Mouse (Mus musculus): ENCODE measurements at regions not wholly inside any gene's neighbourhood (a gene's known extent, or its start where the extent isn't known, plus 50 kb on each side); places are given as distances from the start of the nearest gene placed in this dataset.

- no peak for DNase-seq (ENCODE audit: low read depth, low spot score)
These were observed 118.4 kb downstream of the Barx2 start for GRCm38 (mm10) chr9:31794911-31795310.

GRCm38 (mm10) chr9:31775956-31776355, 137.3 kb downstream of the Barx2 start:
- no peak for DNase-seq (ENCODE audit: low read depth, low spot score)

GRCm38 (mm10) chr9:31765401-31765800, 147.9 kb downstream of the Barx2 start:
- no peak for DNase-seq (ENCODE audit: low read depth, low spot score)

- no peak for DNase-seq (ENCODE audit: low read depth, low spot score)
These were observed 155.2 kb downstream of the Barx2 start for GRCm38 (mm10) chr9:31757894-31758561.

GRCm38 (mm10) chr9:31730443-31730842, 182.8 kb downstream of the Barx2 start:
- DNase-seq (ENCODE audit: low read depth, low spot score): no peak

- no peak for DNase-seq (ENCODE audit: low read depth, low spot score)
These were observed 194.0 kb downstream of the Barx2 start for GRCm38 (mm10) chr9:31719309-31719708.

GRCm38 (mm10) chr9:31710022-31710421, 203.2 kb downstream of the Barx2 start:
- DNase-seq (ENCODE audit: low read depth, low spot score): no peak

GRCm38 (mm10) chr9:31706688-31707087, 206.6 kb downstream of the Barx2 start:
- DNase-seq (ENCODE audit: low read depth, low spot score): no peak

- no peak for DNase-seq (ENCODE audit: low read depth, low spot score)
These were observed 222.3 kb downstream of the Barx2 start for GRCm38 (mm10) chr9:31690921-31691475.

- no peak for DNase-seq (ENCODE audit: low read depth, low spot score)
These were observed 224.1 kb upstream of the Tmem45b start for GRCm38 (mm10) chr9:31688398-31688705.

- DNase-seq (ENCODE audit: low read depth, low spot score): no peak
These were observed 223.6 kb upstream of the Tmem45b start for GRCm38 (mm10) chr9:31687686-31688397.

GRCm38 (mm10) chr9:31686466-31686865, 222.2 kb upstream of the Tmem45b start:
- no peak for DNase-seq (ENCODE audit: low read depth, low spot score)

- no peak for DNase-seq (ENCODE audit: low read depth, low spot score)
These were observed 220.5 kb upstream of the Tmem45b start for GRCm38 (mm10) chr9:31684812-31685188.

GRCm38 (mm10) chr9:31684099-31684811, 220.0 kb upstream of the Tmem45b start:
- DNase-seq (ENCODE audit: low read depth, low spot score): no peak

- DNase-seq (ENCODE audit: low read depth, low spot score): no peak
These were observed 219.2 kb upstream of the Tmem45b start for GRCm38 (mm10) chr9:31683302-31684081.

GRCm38 (mm10) chr9:31682893-31683292, 218.6 kb upstream of the Tmem45b start:
- DNase-seq (ENCODE audit: low read depth, low spot score): no peak

GRCm38 (mm10) chr9:31677150-31677549, 212.9 kb upstream of the Tmem45b start:
- DNase-seq (ENCODE audit: low read depth, low spot score): no peak

GRCm38 (mm10) chr9:31659026-31659425, 194.8 kb upstream of the Tmem45b start:
- no peak for DNase-seq (ENCODE audit: low read depth, low spot score)

GRCm38 (mm10) chr9:31657612-31658011, 193.3 kb upstream of the Tmem45b start:
- DNase-seq (ENCODE audit: low read depth, low spot score): no peak

GRCm38 (mm10) chr9:31656676-31657075, 192.4 kb upstream of the Tmem45b start:
- no peak for DNase-seq (ENCODE audit: low read depth, low spot score)

- no peak for DNase-seq (ENCODE audit: low read depth, low spot score)
These were observed 190.5 kb upstream of the Tmem45b start for GRCm38 (mm10) chr9:31654747-31655146.

- no peak for DNase-seq (ENCODE audit: low read depth, low spot score)
These were observed 190.0 kb upstream of the Tmem45b start for GRCm38 (mm10) chr9:31654213-31654612.

All from CD4-positive, CD25-positive, alpha-beta regulatory T cell, adult 2 months (primary cell).